ENCODE assay signal across 12 mouse cellular contexts in genomic region chr11:119157377-119158189, GRCm38 (mm10).
DNase-seq lines count a peak whose midpoint lies in the region; ATAC-seq lines count a peak whose summit lies in the region.
"Had no signal": no experiment of that assay in that cellular context is flagged by ENCODE, and none has a peak within 500 bp of the region (broad histone marks: within the 10 kb centered on the region; RNA-seq: fewer than 3 reads in every experiment).

No protein-coding gene starts in this region.

- H3K27ac ChIP-seq in heart, embryonic 10.5 days = 0 out of 2 replicates have a peak overlapping the region, but pooled peaks have one; percentile 39
- H3K27ac ChIP-seq in embryonic facial prominence, embryonic 15.5 days (replicated peaks) = no peak overlapping the region
- peak overlapping the region; percentile 69 for H3K27ac ChIP-seq in hindbrain, embryonic 15.5 days (replicated peaks)
- peak overlapping the region; percentile 50 for H3K27ac ChIP-seq in midbrain, embryonic 15.5 days
- H3K27ac ChIP-seq: heart, embryonic 15.5 days; kidney, postnatal 0 days had no signal

- no peak overlapping the region for H3K9ac ChIP-seq in embryonic facial prominence, embryonic 15.5 days
- peak overlapping the region; percentile 21; the same call in 1 of the 2 replicates for H3K9ac ChIP-seq in hindbrain, embryonic 15.5 days
- H3K9ac ChIP-seq in midbrain, embryonic 15.5 days = peak overlapping the region; percentile 4; the same call in 1 of the 2 replicates
- H3K9ac ChIP-seq: heart, embryonic 15.5 days had no signal

- peak overlapping the region; percentile 32 for H3K4me3 ChIP-seq in heart, embryonic 10.5 days
- H3K4me3 ChIP-seq in embryonic facial prominence, embryonic 15.5 days (replicated peaks) = no peak overlapping the region
- H3K4me3 ChIP-seq in hindbrain, embryonic 15.5 days = no peak overlapping the region
- H3K4me3 ChIP-seq in midbrain, embryonic 15.5 days = no peak overlapping the region
- H3K4me3 ChIP-seq: heart, embryonic 15.5 days had no signal

- WGBS in heart, embryonic 10.5 days = 32% methylated on average over 20 of the region's 20 CpGs
- WGBS in embryonic facial prominence, embryonic 15.5 days = 27% methylated on average over 20 of the region's 20 CpGs
- 14% methylated on average over 20 of the region's 20 CpGs for WGBS in hindbrain, embryonic 15.5 days
- 16% methylated on average over 20 of the region's 20 CpGs for WGBS in midbrain, embryonic 15.5 days

- ATAC-seq in embryonic facial prominence, embryonic 15.5 days (ENCODE audit: insufficient number of reproducible peaks, low FRiP score, low TSS enrichment, low read depth) = no peak
- ATAC-seq in hindbrain, embryonic 15.5 days (ENCODE audit: low FRiP score, low read depth) = no peak
- ATAC-seq in midbrain, embryonic 15.5 days (replicated peaks) = 0 out of 2 replicates have a peak, but pooled peaks have one; percentile 5

- H3K4me1 ChIP-seq in heart, embryonic 10.5 days = peaks cover 51% of the 10 kb centered on the region
- peaks cover 34% of the 10 kb centered on the region for H3K4me1 ChIP-seq in embryonic facial prominence, embryonic 15.5 days
- peaks cover 51% of the 10 kb centered on the region for H3K4me1 ChIP-seq in hindbrain, embryonic 15.5 days (replicated peaks)
- peaks cover 41% of the 10 kb centered on the region for H3K4me1 ChIP-seq in midbrain, embryonic 15.5 days

- no peak for DNase-seq in heart, embryonic 10.5 days (ENCODE audit: low spot score)
- DNase-seq in heart, adult 11 months = no peak
- no peak for DNase-seq in layer of hippocampus, postnatal 14 days (ENCODE audit: low spot score in 2 of 2)
- no peak for DNase-seq in kidney, postnatal 36 days
- no peak for DNase-seq in right cerebral cortex, adult 2 months (ENCODE audit: low spot score in 2 of 2)
- DNase-seq: adrenal gland, adult 2 months; lung, postnatal 4 days had no signal

- H3K27me3 ChIP-seq in heart, embryonic 10.5 days (ENCODE audit: insufficient read depth, poor library complexity, severe bottlenecking) = peaks cover 48% of the 10 kb centered on the region
- H3K27me3 ChIP-seq in embryonic facial prominence, embryonic 15.5 days = peaks cover 6% of the 10 kb centered on the region; the same call in 1 of the 2 replicates
- H3K27me3 ChIP-seq in hindbrain, embryonic 15.5 days = no peaks in the 10 kb centered on the region
- H3K27me3 ChIP-seq in midbrain, embryonic 15.5 days (replicated peaks) = no peaks in the 10 kb centered on the region
- H3K27me3 ChIP-seq: heart, embryonic 15.5 days had no signal

- H3K36me3 ChIP-seq in heart, embryonic 10.5 days = peaks cover 37% of the 10 kb centered on the region
- H3K36me3 ChIP-seq in embryonic facial prominence, embryonic 15.5 days = peaks cover 31% of the 10 kb centered on the region; the same call in 1 of the 2 replicates
- peaks cover 2% of the 10 kb centered on the region; the same call in 1 of the 2 replicates for H3K36me3 ChIP-seq in hindbrain, embryonic 15.5 days
- no peaks in the 10 kb centered on the region for H3K36me3 ChIP-seq in midbrain, embryonic 15.5 days (replicated peaks)
- H3K36me3 ChIP-seq: heart, embryonic 15.5 days had no signal

- H3K9me3 ChIP-seq in heart, embryonic 10.5 days = no peaks in the 10 kb centered on the region
- no peaks in the 10 kb centered on the region for H3K9me3 ChIP-seq in embryonic facial prominence, embryonic 15.5 days (replicated peaks)
- H3K9me3 ChIP-seq in hindbrain, embryonic 15.5 days = no peaks in the 10 kb centered on the region
- H3K9me3 ChIP-seq in midbrain, embryonic 15.5 days = no peaks in the 10 kb centered on the region
- H3K9me3 ChIP-seq: heart, embryonic 15.5 days had no signal

- 0 out of 2 replicates have a peak overlapping the region, but pooled peaks have one; percentile 4 for H3K4me2 ChIP-seq in embryonic facial prominence, embryonic 15.5 days (replicated peaks)
- peak overlapping the region; percentile 40 for H3K4me2 ChIP-seq in hindbrain, embryonic 15.5 days
- H3K4me2 ChIP-seq in midbrain, embryonic 15.5 days = peak overlapping the region; percentile 23
- H3K4me2 ChIP-seq: heart, embryonic 15.5 days had no signal
